Mouse (Mus musculus) heart, embryonic 11.5 days (tissue): ENCODE measurements at regions not wholly inside any gene's neighbourhood (a gene's known extent, or its start where the extent isn't known, plus 50 kb on each side); places are given as distances from the start of the nearest gene placed in this dataset.

Experiments used
- ATAC-seq: fragments of 200-750 bp; cut with Nextera tagmentation; replicated peaks from 2 replicates; pipeline ENCODE4 v1.8.0; 2017; ENCODE audit warnings: moderate library complexity; ENCODE audit not compliant: insufficient number of reproducible peaks, low FRiP score, low TSS enrichment
- H3K27ac ChIP-seq: fragments of 300-500 bp; sonication (generic); 2 replicates; pipeline ENCODE4 v1.5.1; 2014; ENCODE audit warnings: mild to moderate bottlenecking, low read depth, low read length
- H3K27me3 ChIP-seq: fragments of 300-500 bp; sonication (generic); 2 replicates; pipeline ENCODE4 v1.6.1; 2014; ENCODE audit warnings: mild to moderate bottlenecking, low read length, mixed read lengths; ENCODE audit not compliant: control insufficient read depth, insufficient read depth
- H3K36me3 ChIP-seq: fragments of 300-500 bp; sonication (generic); 2 replicates; pipeline ENCODE4 v1.6.1; 2014; ENCODE audit warnings: mild to moderate bottlenecking, low read length, moderate library complexity, mixed read lengths; ENCODE audit not compliant: control insufficient read depth, insufficient read depth
- H3K4me1 ChIP-seq: fragments of 300-500 bp; sonication (generic); 2 replicates; pipeline ENCODE4 v1.6.1; 2014; ENCODE audit warnings: low read length; ENCODE audit not compliant: control insufficient read depth, insufficient read depth
- H3K4me2 ChIP-seq: fragments of 300-500 bp; sonication (generic); 2 replicates; pipeline ENCODE4 v1.6.1; 2014; ENCODE audit warnings: mild to moderate bottlenecking, moderate library complexity
- H3K4me3 ChIP-seq: fragments of 300-500 bp; sonication (generic); 2 replicates; pipeline ENCODE4 v1.5.1; 2014; ENCODE audit warnings: low read depth, low read length
- H3K9ac ChIP-seq: fragments of 300-500 bp; sonication (generic); 2 replicates; pipeline ENCODE4 v1.6.1; 2014; ENCODE audit warnings: mild to moderate bottlenecking, low read depth, low read length, moderate library complexity
- H3K9me3 ChIP-seq: fragments of 300-500 bp; sonication (generic); replicated peaks from 2 replicates; pipeline ENCODE4 v1.6.1; 2016; ENCODE audit warnings: low read length; ENCODE audit not compliant: control insufficient read depth
- WGBS: fragments of 180-500 bp; shearing (Covaris S2); extraction: QIAGEN DNeasy Blood & Tissue Kit; methylation state at CpG from one replicate; pipeline ENCODE4 v1.1.7; 2014; ENCODE audit not compliant: insufficient replicate concordance; 5-methylcytosine and 5-hydroxymethylcytosine counted together

DNA sequence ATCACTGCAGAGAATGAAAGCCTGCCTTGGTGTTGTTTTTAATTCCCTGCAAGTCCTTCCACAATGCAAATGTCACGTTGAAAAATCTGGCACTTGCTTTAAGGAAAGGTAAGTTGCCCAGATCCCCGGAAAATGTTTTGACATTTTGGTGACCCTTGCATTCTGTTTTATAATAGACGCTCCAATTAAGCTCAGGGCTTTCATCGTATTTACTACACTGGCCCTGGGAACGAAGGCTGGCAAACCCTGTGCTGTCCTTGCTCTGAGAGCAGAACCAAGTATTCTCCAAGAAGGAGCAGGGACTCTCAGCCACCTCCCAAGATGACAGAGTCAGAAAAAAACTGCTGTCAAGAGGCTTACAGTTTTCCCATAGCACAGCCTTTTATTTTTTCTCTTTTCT lies 305.9 kb downstream of the Kctd12 start:
- Histone ChIP-seq H3K9ac (no peak overlapping the region), H3K27me3 (no peaks in the 10 kb centered on the region), H3K4me3 (no peak overlapping the region), H3K36me3 (no peaks in the 10 kb centered on the region), H3K4me2 (no peak overlapping the region), H3K4me1 (no peaks in the 10 kb centered on the region), H3K9me3 (no peaks in the 10 kb centered on the region), H3K27ac (no peak overlapping the region)
- 81% methylated on average over 5 of the region's 5 CpGs for WGBS
- ATAC-seq = no peak

DNA sequence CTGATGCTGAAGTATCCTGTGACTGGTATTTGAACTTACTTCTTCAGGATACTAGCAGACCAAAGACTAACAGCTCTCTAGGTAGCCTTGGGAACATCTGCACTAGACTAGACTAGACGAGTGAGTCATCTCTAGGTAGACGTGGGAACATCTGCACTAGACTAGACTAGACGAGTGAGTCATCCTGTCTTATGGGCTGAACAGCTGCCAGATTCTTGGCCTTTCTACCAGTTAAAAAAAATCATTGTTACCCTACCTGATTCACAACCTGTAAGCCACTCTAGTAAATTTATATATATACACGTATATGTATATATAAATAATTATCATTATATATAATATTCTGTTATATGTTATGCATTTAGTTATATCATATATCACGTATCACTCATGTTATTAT lies 307.8 kb downstream of the Kctd12 start:
- no peaks in the 10 kb centered on the region for H3K36me3 ChIP-seq
- H3K9me3 ChIP-seq = no peaks in the 10 kb centered on the region
- H3K4me3 ChIP-seq = no peak overlapping the region
- H3K27ac ChIP-seq = no peak overlapping the region
- no peaks in the 10 kb centered on the region for H3K4me1 ChIP-seq
- H3K4me2 ChIP-seq = no peak overlapping the region
- no peaks in the 10 kb centered on the region for H3K27me3 ChIP-seq
- ATAC-seq = no peak
- WGBS = 79% methylated on average over 5 of the region's 5 CpGs
- H3K9ac ChIP-seq = no peak overlapping the region

DNA sequence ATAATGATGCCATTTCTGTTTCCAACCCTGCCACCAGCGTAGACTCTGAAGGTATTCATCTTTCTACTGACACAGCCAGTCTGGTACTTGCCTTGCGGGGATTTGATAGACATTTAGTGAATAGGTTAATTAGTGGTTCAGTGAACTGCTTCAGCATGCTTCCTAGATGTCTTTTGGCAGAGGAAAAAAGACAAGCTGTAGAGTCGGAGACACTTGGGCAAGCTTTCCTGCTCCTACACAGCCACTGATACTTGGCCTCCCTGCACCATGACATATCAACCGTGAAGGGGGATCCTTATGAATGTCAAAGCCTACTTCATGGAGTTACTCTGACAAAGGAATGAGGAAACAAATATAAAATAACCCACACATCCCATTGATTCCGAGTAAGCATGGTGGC lies 308.7 kb downstream of the Kctd12 start:
- Histone ChIP-seq H3K9ac (no peak overlapping the region), H3K27ac (no peak overlapping the region), H3K4me1 (no peaks in the 10 kb centered on the region), H3K27me3 (no peaks in the 10 kb centered on the region), H3K36me3 (no peaks in the 10 kb centered on the region), H3K4me2 (no peak overlapping the region), H3K4me3 (no peak overlapping the region), H3K9me3 (no peaks in the 10 kb centered on the region)
- ATAC-seq = no peak
- WGBS = 83% methylated on average over 5 of the region's 5 CpGs

DNA sequence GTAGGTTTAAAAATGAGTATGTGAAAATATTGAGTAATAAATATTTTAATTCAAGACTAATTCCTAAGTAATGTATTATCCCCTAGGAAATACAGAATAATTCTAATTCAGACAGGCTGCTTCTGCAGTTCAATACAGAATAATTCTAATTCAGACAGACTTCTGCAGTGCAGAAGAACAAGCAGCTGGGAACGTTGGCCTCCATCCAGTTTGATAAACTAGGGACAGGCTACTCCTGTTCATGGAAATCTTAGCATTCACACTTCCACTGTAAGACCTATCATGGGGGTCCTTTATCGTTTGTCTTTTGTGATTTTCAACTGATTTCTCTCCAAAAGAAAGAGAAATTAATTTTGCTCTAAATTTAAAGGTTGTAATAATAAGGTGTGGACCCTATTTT lies 319.2 kb downstream of the Kctd12 start:
- Histone ChIP-seq H3K27ac (no peak overlapping the region), H3K4me2 (no peak overlapping the region), H3K9me3 (no peaks in the 10 kb centered on the region), H3K4me1 (no peaks in the 10 kb centered on the region), H3K27me3 (no peaks in the 10 kb centered on the region), H3K36me3 (no peaks in the 10 kb centered on the region), H3K4me3 (no peak overlapping the region), H3K9ac (no peak overlapping the region)
- WGBS = 52% methylated on average over 2 of the region's 2 CpGs
- no peak for ATAC-seq

- Histone ChIP-seq H3K36me3 (no peaks in the 10 kb centered on the region), H3K27ac (no peak overlapping the region), H3K9me3 (no peaks in the 10 kb centered on the region), H3K9ac (no peak overlapping the region), H3K4me3 (no peak overlapping the region), H3K4me2 (no peak overlapping the region), H3K27me3 (no peaks in the 10 kb centered on the region), H3K4me1 (no peaks in the 10 kb centered on the region)
- 76% methylated on average over 11 of the region's 11 CpGs for WGBS
- no peak for ATAC-seq
These were observed 322.1 kb downstream of the Kctd12 start for GRCm38 (mm10) chr14:102660351-102660750.

DNA sequence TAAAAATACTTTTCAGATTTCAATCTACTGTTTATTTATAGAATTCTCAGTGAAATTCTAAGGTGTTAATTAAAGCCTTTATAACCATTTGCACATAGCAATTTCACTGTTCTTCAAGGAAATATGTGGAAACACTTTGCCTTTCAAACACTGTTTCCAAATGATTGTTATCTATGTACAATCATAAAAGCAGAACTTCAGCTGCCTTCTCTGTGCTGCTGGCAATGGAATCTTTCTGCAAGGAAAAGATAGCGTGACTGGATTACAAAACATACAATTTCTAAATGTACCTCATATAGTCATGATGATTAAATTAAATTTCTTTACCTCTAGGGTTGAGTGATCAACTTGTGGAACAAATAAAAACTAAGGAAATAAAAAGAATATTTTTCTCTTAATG lies 326.2 kb downstream of the Kctd12 start:
- Histone ChIP-seq H3K27ac (no peak overlapping the region), H3K4me1 (no peaks in the 10 kb centered on the region), H3K9ac (no peak overlapping the region), H3K4me3 (no peak overlapping the region), H3K9me3 (0 out of 2 replicates have a peak, but pooled peaks cover 2% of the 10 kb centered on the region), H3K4me2 (no peak overlapping the region), H3K27me3 (no peaks in the 10 kb centered on the region), H3K36me3 (no peaks in the 10 kb centered on the region)
- 71% methylated on average over 1 of the region's 1 CpGs for WGBS
- no peak for ATAC-seq

DNA sequence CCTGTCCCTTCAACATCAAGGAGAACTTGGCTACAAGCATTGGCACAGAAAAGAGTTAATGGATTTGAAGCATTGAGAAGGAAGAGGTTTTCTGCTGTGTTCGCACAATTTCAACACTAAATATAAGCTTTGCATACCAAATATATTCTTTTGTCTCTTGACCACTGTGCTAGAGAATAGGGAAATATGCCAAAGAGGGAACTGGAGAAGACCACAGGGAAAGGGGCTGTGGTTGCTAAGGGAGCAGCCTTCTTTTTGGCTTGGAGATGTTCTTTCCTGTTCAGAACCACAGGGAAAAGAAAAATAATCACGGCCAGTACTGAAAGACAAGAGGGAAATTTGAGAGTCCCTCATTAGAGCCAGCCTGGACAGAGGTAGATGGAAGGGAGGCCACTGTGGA lies 352.8 kb downstream of the Kctd12 start:
- Histone ChIP-seq H3K9me3 (no peaks in the 10 kb centered on the region), H3K4me2 (no peak overlapping the region), H3K4me1 (no peaks in the 10 kb centered on the region), H3K36me3 (no peaks in the 10 kb centered on the region), H3K27me3 (no peaks in the 10 kb centered on the region), H3K27ac (no peak overlapping the region), H3K4me3 (no peak overlapping the region), H3K9ac (no peak overlapping the region)
- WGBS = 73% methylated on average over 2 of the region's 2 CpGs
- ATAC-seq = no peak

DNA sequence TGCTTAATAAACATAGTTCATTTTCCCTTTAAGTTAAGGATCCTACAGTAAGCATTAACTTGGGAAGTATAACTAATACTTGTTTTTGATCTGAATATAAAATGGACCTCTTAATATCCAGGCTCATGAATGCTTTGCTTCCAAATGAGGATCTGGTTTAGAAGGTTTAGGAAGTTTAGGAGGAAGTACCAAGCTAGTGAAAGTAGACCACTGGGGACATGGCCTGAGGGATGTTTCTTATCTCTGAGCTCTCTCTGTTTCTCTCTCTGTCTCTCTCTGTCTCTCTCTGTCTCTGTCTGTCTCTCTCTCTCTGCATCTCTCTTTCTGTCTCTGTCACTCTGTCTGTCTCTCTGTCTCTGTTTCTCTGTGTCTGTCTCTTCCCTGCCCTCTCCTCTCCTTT lies 360.9 kb downstream of the Kctd12 start:
- H3K36me3 ChIP-seq = no peaks in the 10 kb centered on the region
- no peak overlapping the region for H3K4me2 ChIP-seq
- H3K9ac ChIP-seq = no peak overlapping the region
- H3K4me3 ChIP-seq = no peak overlapping the region
- H3K4me1 ChIP-seq = no peaks in the 10 kb centered on the region
- ATAC-seq = no peak
- no peaks in the 10 kb centered on the region for H3K9me3 ChIP-seq
- no peak overlapping the region for H3K27ac ChIP-seq
- H3K27me3 ChIP-seq = no peaks in the 10 kb centered on the region

- no peak for ATAC-seq
- no peak overlapping the region for H3K27ac ChIP-seq
These were observed 363.4 kb downstream of the Kctd12 start for GRCm38 (mm10) chr14:102619056-102619455.

More at GRCm38 (mm10) chr14:102619056-102619455, 363.4 kb downstream of the Kctd12 start:
- H3K4me1 ChIP-seq = no peaks in the 10 kb centered on the region
- no peak overlapping the region for H3K9ac ChIP-seq
- H3K4me2 ChIP-seq = no peak overlapping the region
- WGBS = 51% methylated on average over 4 of the region's 4 CpGs
- H3K4me3 ChIP-seq = no peak overlapping the region
- H3K9me3 ChIP-seq = no peaks in the 10 kb centered on the region
- no peaks in the 10 kb centered on the region for H3K27me3 ChIP-seq
- no peaks in the 10 kb centered on the region for H3K36me3 ChIP-seq
